Comparison of ENCODE assay signal across 28 mouse cellular contexts in genomic region chr11:121294771-121295170, GRCm38 (mm10).
"Had no signal": no experiment of that assay in that cellular context is flagged by ENCODE, and none has a peak within 500 bp of the region (broad histone marks: within the 10 kb centered on the region; RNA-seq: fewer than 3 reads in every experiment).

No protein-coding gene starts in this region.

- H3K27ac ChIP-seq: gastrocnemius, adult 2 months; heart, adult 2 months; heart, embryonic 13.5 days; heart, embryonic 15.5 days; hindbrain, embryonic 10.5 days; hindbrain, embryonic 13.5 days; hindbrain, embryonic 15.5 days; hindbrain, postnatal 0 days; kidney, embryonic 15.5 days; kidney, postnatal 0 days; limb, embryonic 10.5 days; limb, embryonic 12.5 days; liver, embryonic 13.5 days; liver, embryonic 15.5 days had no signal

- DNase-seq: gastrocnemius, adult 2 months; gastrocnemius, postnatal 10 days; gastrocnemius, postnatal 25 days; heart, adult 2 months; heart, postnatal 4 days; kidney, adult 11 months; kidney, adult 2 months; kidney, adult 9 months; kidney, postnatal 14 days; kidney, postnatal 36 days; layer of hippocampus, adult 9-11 months; layer of hippocampus, postnatal 36 days; liver; liver, embryonic 13.5 days had no signal

- H3K27me3 ChIP-seq: heart, embryonic 13.5 days; heart, embryonic 15.5 days; hindbrain, embryonic 13.5 days; hindbrain, embryonic 15.5 days; kidney, embryonic 15.5 days; limb, embryonic 12.5 days; liver, embryonic 13.5 days; liver, embryonic 15.5 days had no signal

- H3K4me2 ChIP-seq: heart, embryonic 11.5 days; heart, embryonic 13.5 days; heart, embryonic 15.5 days; hindbrain, embryonic 13.5 days; hindbrain, embryonic 15.5 days; kidney, embryonic 15.5 days; limb, embryonic 12.5 days; liver, embryonic 11.5 days; liver, embryonic 13.5 days; liver, embryonic 15.5 days had no signal

- H3K9me3 ChIP-seq: heart, embryonic 13.5 days; heart, embryonic 15.5 days; hindbrain, embryonic 10.5 days; hindbrain, embryonic 13.5 days; hindbrain, embryonic 15.5 days; kidney, embryonic 15.5 days; limb, embryonic 10.5 days; limb, embryonic 12.5 days; liver, embryonic 13.5 days; liver, embryonic 15.5 days had no signal

- H3K9ac ChIP-seq: heart, embryonic 13.5 days; heart, embryonic 15.5 days; hindbrain, embryonic 13.5 days; hindbrain, embryonic 15.5 days; kidney, embryonic 15.5 days; limb, embryonic 12.5 days; liver, embryonic 13.5 days; liver, embryonic 15.5 days had no signal

- H3K4me1 ChIP-seq: heart, embryonic 13.5 days; heart, embryonic 15.5 days; hindbrain, embryonic 10.5 days; hindbrain, embryonic 13.5 days; hindbrain, embryonic 15.5 days; kidney, embryonic 15.5 days; limb, embryonic 10.5 days; limb, embryonic 12.5 days; liver, embryonic 13.5 days; liver, embryonic 15.5 days had no signal

- H3K4me3 ChIP-seq: gastrocnemius, adult 2 months; heart, adult 2 months; heart, embryonic 13.5 days; heart, embryonic 15.5 days; hindbrain, embryonic 10.5 days; hindbrain, embryonic 13.5 days; hindbrain, embryonic 15.5 days; kidney, embryonic 15.5 days; limb, embryonic 10.5 days; limb, embryonic 12.5 days; liver, embryonic 13.5 days; liver, embryonic 15.5 days had no signal

- ATAC-seq: hindbrain, postnatal 0 days; intestine, embryonic 16.5 days had no signal
